Mouse (Mus musculus): ENCODE results near the gene Zbtb44.
A peak's percentile ranks its signal among the peaks of the same experiment; 100 is the strongest.

Zbtb44 gene

DNA sequence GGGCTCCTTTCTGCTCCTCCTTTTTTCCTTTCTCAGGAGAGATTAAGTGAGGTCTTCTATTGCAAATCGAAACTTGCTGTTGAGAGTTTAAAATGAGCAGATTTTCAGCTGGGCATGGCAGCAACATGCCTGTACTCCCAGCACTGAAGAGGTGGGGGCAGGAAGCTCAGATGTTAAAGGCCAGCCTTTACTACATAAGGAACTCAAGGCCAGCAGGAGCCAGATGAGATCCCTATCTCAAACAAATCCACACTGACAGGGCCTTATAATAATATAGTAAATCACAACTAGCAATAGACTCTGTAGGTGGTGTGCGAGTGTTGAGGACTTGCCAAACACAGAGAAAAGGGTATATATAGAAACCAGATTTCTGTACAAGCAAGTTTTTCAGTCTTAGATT lies 28.3 kb downstream of the Zbtb44 start:
- DNase-seq (ENCODE audit: inconsistent age in 2 of 2, low spot score in 1 of 2) = no peak

- no peak for DNase-seq (ENCODE audit: inconsistent age in 2 of 2, low spot score in 1 of 2)
Observed at GRCm38 (mm10) chr9:31070706-31071105, 40.3 kb downstream of the Zbtb44 start.

GRCm38 (mm10) chr9:31072256-31072655 lies 41.8 kb downstream of the Zbtb44 start:
- DNase-seq (ENCODE audit: inconsistent age in 2 of 2, low spot score in 1 of 2) = no peak

DNA sequence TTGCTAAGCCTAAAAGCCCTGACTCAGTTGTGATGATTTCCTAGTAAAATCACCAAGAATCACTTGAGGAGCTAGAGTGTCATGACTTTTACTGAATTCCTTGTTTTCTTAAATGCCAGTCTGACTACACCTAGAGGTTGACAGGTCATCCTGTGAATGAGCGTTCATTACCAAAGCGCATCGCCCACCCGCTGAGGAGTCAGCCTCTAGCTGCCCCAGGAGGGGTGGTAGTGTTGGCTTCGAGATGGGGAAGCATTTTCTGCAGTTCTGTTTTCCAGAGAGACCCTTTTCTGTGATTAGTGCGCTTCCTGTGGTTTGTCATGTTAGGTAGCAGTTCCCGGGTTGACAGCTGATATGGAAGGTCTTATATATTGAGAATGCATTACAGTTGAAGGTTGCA lies 43.4 kb downstream of the Zbtb44 start:
- no peak for DNase-seq (ENCODE audit: inconsistent age in 2 of 2, low spot score in 1 of 2)

DNA sequence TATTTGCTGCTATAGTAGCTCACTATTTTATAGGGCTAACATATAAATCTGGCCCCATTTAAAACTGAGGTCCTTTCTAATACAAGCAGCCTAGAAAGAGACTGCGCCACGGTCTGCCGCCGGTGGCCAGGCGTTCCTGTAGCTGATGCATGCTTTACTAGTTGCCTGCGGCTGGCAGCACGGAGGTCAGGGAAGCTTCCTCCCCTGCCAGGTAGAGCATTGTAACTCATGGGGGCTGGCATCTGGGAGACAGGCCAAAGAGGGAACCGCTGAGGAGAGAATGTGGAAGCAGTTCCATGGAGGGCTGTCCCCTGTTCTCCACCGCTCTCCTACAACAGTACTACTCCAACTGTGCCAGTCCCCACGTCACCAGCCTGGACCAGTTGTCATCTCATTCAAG lies 44.4 kb downstream of the Zbtb44 start:
- no peak for DNase-seq (ENCODE audit: inconsistent age in 2 of 2, low spot score in 1 of 2)

- no peak for DNase-seq (ENCODE audit: inconsistent age in 2 of 2, low spot score in 1 of 2)
Observed at GRCm38 (mm10) chr9:31080726-31081125, 50.3 kb downstream of the Zbtb44 start.

DNA sequence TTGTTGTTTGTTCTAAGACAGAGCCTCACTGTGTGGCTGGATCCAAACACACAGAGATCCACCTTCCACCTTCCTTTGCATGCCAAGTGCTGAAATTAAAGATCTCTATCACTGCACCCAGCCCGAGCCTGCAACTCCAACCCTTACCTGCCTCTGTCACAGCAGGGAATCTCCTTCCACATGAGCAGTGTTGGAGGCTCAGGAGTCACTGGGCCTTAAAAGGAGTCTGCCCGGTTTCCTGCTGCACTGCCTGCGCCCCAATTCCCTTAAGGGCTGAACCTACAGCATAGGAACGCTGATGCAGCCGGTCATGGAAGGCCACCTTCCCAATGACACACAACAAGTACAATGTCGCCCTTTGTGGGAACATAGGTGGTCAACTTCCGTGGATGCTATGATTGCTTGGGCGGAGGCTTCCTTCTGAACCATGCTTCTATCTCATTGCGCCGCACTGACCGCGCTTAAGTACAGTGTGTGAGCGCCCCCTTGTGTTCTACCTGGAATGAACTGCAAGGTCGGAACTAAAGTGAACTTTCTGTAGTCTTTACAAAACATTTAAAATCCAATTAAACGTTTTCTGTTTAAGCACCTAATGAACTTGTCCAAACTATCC lies 51.7 kb downstream of the Zbtb44 start:
- peak; percentile 65 to 91 for DNase-seq (ENCODE audit: inconsistent age in 2 of 2, low spot score in 1 of 2)

DNA sequence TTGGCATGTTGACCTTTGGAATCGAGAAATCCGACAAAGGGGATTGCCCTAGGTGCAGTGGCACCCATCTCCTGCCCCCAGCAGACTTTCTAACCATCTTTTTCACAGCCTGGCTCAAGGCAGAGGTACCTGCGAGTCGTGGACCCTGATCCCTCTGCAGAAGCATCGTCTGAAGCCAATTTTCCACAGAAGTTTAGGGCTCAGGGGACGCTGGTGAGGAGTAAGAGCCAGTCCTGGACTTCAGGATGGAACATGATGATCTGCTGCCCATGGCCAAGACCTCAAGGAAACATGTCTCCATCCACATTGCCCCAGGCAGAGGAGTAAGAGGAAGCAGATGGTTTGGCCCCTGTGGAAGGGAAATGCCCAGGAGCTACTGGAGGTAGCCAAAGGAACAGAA lies 52.3 kb downstream of the Zbtb44 start:
- DNase-seq (ENCODE audit: inconsistent age in 2 of 2, low spot score in 1 of 2) = no peak

GRCm38 (mm10) chr9:31085556-31085955 lies 55.1 kb downstream of the Zbtb44 start:
- DNase-seq (ENCODE audit: inconsistent age in 2 of 2, low spot score in 1 of 2) = no peak

GRCm38 (mm10) chr9:31086085-31086753 lies 55.8 kb downstream of the Zbtb44 start:
- peak; percentile 46 to 87 for DNase-seq (ENCODE audit: inconsistent age in 2 of 2, low spot score in 1 of 2)

DNA sequence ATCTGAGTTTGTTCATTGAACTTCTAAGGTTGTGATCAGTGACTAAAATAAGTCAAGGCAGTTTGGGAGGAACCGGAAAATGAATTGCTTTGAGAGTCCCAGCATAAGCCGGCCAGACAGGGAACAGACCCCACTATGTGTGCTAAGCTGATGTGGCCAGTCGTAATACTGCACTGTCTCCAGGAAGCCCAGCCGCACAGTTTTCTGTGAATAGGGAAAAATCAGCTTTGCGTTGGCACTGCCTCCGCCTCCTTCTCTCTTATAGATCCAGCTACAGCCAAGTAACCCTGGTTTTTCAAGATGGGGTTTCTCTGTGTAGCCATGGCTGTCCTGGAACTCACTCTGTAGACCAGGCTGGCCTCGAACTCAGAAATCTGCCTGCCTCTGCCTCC lies 56.3 kb downstream of the Zbtb44 start:
- DNase-seq (ENCODE audit: inconsistent age in 2 of 2, low spot score in 1 of 2) = no peak

DNA sequence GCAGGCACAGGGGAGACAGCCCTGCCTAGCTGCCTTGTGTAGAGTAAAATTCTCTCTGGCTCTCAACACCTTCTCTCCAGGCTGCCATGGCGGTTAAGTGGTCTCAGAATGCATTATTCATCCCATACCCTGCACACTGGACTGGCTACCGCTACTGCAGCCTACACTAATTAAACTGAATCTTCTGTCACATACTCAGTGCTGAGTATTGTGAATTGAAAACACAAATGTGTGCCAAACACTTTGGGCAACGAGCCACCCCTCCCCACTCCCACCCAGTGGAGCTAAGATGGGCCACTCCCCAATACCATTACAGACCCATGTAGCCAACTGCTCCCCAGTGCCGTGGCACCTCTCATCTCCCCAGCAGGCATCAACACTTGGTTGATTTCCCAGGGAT lies 57.0 kb downstream of the Zbtb44 start:
- DNase-seq (ENCODE audit: inconsistent age in 2 of 2, low spot score in 1 of 2) = no peak

- no peak for DNase-seq (ENCODE audit: inconsistent age in 2 of 2, low spot score in 1 of 2)
Observed at GRCm38 (mm10) chr9:31088116-31088515, 57.7 kb downstream of the Zbtb44 start.

GRCm38 (mm10) chr9:31088883-31089282 lies 58.4 kb downstream of the Zbtb44 start:
- peak; percentile 63 to 86 for DNase-seq (ENCODE audit: inconsistent age in 2 of 2, low spot score in 1 of 2)

DNA sequence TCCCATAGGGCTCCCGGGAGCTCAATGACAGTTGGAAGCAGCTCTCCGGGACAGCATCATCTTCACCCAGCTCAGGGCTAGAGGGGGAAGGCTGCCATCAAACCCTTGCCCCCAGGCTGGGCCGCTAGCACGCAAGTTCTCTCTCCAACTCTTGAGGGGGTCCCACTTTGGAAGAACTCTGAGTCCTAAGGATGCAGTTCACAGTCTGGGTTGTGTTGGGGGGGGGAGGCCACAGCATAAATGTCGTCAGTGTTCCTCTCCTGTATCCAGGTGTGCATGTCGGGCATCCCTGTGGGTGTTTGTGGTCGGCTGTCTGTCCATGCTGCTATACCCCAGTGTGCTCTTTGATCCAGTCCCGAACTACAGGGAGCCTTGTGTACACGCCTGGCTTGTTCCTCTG lies 59.1 kb downstream of the Zbtb44 start:
- DNase-seq (ENCODE audit: inconsistent age in 2 of 2, low spot score in 1 of 2) = no peak

GRCm38 (mm10) chr9:31090081-31091023 lies 59.9 kb downstream of the Zbtb44 start:
- no peak for DNase-seq (ENCODE audit: inconsistent age in 2 of 2, low spot score in 1 of 2)

GRCm38 (mm10) chr9:31091162-31091581 lies 60.7 kb downstream of the Zbtb44 start:
- no peak for DNase-seq (ENCODE audit: inconsistent age in 2 of 2, low spot score in 1 of 2)

DNA sequence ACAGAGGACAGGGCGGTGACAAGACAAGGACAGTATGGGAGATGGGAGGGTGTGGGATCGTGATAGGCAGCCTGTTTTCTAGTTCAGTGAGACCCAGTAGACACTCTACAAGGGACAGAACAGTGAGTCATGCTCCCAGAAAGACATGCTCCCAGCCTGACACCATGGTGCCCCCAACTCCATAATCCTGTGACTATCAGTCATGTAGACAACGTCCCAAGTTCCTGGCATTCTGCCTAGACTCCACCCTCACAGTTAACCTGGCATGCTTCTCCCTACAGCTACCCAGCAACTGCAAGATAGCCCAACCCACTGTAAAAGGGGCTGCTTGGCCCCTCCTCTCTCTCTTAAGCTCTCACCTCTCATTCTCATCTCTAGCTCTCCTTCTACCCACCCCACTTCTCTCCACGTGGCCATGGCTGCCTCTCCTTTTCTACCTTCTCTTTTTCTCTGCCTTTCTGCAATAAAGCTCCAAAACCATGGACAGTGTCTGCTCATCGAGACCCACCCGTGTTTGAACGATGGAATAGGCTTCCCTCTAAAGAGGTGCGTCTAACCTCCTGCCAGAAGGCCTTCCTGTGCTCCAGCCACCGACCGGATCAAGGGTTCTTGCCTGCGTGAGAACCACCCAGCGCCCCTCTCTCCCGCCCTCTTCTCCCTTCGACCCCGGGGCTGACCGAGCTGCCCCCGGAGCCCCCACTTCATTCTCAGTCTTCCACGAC lies 61.8 kb downstream of the Zbtb44 start:
- peak in 1 of 2 experiments; percentile 21 for DNase-seq (ENCODE audit: inconsistent age in 2 of 2, low spot score in 1 of 2)

DNA sequence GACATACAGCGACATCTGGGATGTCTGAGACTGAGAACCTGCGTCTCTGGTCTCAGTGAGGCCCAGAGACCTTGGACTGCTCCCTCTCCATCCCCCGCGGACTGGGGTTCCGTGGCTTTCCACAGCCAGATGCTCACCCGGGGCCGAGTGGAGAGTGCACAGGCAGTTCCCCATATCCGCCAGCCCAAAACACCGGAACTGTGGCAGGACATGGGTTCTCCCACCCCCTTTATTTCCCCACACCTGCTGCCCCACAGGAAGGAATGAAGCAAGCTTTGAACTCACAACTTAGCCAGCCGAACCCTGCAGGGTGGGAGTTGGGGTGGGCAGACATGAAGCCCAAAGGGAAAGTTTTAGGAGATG lies 62.4 kb downstream of the Zbtb44 start:
- no peak for DNase-seq (ENCODE audit: inconsistent age in 2 of 2, low spot score in 1 of 2)

DNA sequence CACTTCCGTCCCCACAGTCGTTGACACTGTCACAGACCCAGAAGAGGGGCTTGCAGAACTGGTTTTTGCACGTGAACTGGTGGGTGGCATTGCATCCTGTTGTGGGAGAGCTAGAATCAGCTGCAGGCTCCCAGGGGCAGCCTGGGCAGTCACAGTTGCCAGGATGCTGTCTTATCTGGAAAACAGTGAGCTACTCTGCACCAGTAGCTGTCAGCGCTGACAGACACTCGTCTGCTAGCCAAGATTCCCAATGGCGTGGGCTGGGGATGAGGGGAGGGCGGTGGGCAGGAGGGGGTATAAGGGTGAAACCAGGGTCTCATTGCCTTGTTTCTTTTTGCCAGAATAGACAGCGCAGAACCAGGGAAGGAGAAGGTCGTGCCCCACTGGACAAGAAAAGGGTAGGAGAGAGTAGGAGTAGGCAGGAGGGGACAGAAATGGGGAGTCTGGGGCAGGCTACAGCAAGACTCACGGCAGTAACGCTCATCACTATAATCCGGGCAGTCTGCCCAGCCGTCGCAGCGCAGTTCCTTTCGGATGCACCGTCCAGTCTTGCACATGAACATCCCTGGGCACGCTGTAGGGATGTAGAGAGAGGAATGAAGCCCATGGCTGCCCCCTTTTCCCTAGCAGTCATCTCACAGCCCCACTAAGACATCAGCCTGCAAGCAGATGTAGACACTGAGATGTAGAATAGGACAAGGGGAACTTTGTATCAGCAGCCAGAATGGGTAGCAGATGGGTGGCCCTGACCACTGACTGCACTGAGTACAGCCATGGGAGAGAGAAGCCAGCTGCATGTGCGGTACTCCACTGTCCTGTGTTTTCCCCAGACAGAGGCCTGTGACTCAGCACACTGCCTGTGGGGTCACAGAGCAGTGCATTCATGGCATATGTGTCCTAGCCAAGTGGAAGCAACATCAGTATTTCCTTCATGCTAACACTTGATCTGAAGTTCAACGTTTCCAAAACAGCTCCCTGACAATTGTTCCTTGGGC lies 66.9 kb downstream of the Zbtb44 start:
- no peak for DNase-seq (ENCODE audit: inconsistent age in 2 of 2, low spot score in 1 of 2)
